Mouse (Mus musculus) right cerebral cortex, postnatal 14 days (tissue): ENCODE results near the gene Cpn1.
"Not testable (repeated sequence)": the region's sequence is repeated elsewhere in the genome, so short reads cannot be mapped to it uniquely, and the experiment has no call there.

ENCODE experiments used
- DNase-seq: peaks from one replicate; pipeline ENCODE4 v3.0.0; 2022

Gene Cpn1

GRCm38 (mm10) chr19:43980711-43981110 is 5.6 kb downstream of the Cpn1 start:
- no peak for DNase-seq

GRCm38 (mm10) chr19:43977799-43978198 is 8.6 kb downstream of the Cpn1 start:
- DNase-seq: no peak

DNA sequence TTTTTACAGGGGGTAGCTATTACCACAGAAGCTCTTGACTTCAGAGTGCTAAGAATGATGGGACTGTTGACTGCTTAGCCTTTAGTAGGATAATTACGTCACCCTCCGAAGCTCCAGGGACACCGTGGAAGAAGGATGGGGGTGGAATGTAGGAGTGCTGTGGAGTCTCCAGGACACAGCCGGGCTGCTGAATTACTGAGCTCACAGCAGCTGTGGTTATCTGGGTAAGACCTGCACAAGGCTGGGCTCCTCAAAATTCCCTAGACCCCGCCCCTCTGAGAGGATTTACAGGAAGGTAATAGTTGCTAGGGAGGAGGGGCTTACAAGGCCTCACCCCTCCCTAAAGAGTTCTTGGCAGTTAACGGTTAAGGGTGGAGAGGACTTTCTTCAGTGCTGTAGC is 9.7 kb downstream of the Cpn1 start:
- DNase-seq: no peak

GRCm38 (mm10) chr19:43974221-43974620 is 12.1 kb downstream of the Cpn1 start:
- no peak for DNase-seq

- DNase-seq: no peak
These were observed 12.6 kb downstream of the Cpn1 start for GRCm38 (mm10) chr19:43973711-43974110.

- DNase-seq: no peak
These were observed 14.2 kb downstream of the Cpn1 start for GRCm38 (mm10) chr19:43972129-43972528.

GRCm38 (mm10) chr19:43968436-43969026 is 17.8 kb downstream of the Cpn1 start:
- DNase-seq: no peak

GRCm38 (mm10) chr19:43966481-43966880 is 19.9 kb downstream of the Cpn1 start:
- DNase-seq: no peak

DNA sequence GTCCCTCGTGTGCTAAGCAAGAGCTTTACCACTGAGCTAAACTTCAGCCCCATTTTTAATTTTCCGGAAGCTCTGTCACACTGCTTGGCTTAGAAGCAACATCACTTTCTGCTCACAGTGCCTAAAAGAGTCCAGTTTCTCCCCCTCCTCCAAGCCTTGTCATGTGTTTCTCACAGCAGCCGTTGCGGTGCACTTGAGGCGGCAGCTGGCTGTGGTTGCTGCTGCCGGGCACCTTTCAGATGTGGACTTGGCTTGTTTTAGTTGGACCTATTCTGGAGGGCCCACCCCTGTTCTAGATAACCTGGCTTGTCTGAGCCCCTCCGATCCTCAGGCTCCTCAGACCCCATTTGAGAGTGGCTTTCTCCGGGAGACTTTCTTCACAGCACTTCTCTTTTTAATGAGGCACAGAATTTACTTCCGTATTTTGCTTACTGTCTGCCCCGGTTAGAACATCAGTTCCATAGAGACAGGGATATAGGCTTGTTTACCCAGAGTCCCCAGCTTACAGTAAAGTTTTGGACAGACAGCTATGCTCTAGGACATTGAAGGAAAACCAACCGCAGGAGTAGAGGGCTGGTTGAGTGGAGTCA is 20.8 kb downstream of the Cpn1 start:
- no peak for DNase-seq

DNA sequence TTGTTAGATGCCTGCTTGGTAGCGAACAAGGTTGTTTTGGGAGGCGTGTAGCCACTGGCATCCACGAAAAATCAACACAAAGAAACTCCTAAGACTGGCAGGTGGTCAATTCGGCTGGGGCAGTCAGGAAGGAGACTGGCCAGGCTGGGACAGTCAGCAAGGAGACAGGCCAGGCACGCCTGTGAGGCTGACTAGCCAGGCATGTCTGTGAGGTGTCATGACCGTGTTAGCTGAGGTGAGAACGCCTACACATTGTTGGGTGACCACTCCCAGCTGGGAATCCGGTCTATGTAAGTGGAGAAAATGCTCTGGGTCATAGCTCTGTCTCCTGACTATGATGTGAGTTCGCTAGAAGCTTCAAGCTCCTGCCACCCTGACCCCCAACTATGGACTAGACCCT is 23.6 kb downstream of the Cpn1 start:
- no peak for DNase-seq

DNA sequence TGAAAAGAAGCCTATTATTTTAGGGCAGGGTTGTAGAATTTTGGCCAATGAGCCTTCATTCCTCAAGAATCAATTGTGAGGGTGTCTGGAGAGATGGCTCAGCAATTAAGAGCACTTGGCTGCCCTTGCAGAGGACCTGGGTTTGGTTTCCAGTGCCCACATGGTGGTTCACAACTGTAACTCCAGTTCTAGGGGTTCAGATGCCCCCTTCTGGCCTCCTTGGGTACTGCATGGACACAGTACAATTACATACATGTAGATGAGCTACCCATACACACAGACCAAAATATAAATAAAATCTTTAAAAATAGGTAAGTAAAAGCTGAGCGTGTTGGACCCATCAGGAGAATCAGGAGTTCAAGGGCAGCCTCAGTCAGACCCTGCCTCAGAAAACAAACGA is 25.2 kb downstream of the Cpn1 start:
- no peak for DNase-seq

DNA sequence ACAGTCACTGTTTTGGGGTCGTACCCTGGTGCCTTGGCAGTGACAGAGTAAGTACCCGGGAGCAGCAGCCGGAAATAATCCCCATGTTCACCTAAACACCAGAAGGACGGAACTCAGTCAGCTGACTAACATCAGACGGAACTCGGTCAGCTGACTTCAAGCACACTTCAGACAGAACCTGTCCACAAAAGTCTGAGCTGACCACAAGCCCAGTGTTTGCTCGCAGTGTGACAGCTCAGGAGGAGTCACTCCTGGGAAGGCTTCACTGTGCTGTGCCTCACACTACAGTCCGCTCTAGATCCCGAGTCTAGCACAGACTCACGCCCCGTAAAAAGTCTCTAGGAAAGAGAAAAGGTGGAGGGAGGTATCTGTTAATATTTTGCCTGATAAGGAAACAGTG is 26.3 kb downstream of the Cpn1 start:
- DNase-seq: no peak

DNA sequence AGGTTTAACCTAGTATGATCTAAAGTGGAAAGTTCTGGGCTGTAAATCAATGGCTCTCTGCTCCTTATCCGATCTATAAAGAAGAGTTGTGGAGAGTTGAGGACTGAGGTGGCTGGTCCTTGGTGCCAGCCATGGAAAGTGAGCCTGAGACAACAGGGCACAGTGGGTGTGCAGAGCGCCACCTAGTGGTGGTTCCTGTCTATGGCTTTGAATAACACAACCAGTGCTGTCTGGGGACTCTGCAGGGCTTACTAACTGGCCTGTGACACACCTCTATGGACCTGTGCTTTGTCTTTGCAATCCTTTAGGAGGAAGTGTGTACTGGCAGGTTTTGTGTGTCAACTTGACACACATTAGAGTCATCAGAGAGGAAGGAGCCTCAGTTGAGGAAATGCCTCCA is 27.2 kb downstream of the Cpn1 start:
- peak; percentile 75 for DNase-seq

- peak; percentile 39 for DNase-seq
These were observed 28.5 kb downstream of the Cpn1 start for GRCm38 (mm10) chr19:43957881-43958280.

DNA sequence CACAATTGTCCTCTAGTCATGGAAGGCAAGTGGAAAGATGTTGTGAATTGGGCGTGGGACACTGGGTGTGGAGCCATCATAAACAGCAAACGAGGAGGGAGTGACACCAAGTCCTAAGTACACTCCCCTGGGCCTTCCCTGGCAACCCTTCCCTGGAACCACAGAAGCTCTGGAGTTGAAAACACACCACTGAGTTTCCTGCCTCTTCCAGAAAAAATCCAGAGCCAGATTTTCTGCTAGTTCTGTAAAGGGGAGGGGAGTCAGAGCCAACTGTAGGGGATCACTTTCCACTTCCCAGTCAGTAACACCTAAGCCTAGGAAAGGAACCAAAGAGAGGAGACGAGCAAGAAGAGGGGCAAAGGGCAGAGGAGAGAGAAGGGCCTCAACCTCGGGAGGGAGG is 29.0 kb downstream of the Cpn1 start:
- no peak for DNase-seq

GRCm38 (mm10) chr19:43955266-43955665 is 31.1 kb downstream of the Cpn1 start:
- no peak for DNase-seq

DNA sequence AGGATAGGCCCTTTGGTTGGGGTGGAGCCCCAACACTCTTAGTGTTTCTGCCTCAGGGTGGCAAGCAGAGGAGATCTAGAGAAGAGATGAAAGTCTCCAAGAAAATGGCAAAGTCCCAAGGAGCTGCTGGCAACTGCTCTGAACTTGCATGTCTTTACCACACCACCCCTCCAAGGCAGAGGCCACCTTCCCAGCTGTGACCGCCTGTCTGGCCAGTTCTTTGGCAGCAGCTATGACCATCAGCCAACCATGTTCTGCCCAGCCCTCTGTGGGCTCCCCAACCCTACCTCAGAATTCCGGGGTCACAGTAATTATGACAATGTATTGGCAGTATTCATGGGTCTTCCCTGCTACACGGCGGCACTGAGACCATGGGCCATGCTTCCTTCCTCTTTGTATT is 31.5 kb downstream of the Cpn1 start:
- DNase-seq: no peak

GRCm38 (mm10) chr19:43952936-43953335 is 33.4 kb downstream of the Cpn1 start:
- not testable (repeated sequence) for DNase-seq

DNA sequence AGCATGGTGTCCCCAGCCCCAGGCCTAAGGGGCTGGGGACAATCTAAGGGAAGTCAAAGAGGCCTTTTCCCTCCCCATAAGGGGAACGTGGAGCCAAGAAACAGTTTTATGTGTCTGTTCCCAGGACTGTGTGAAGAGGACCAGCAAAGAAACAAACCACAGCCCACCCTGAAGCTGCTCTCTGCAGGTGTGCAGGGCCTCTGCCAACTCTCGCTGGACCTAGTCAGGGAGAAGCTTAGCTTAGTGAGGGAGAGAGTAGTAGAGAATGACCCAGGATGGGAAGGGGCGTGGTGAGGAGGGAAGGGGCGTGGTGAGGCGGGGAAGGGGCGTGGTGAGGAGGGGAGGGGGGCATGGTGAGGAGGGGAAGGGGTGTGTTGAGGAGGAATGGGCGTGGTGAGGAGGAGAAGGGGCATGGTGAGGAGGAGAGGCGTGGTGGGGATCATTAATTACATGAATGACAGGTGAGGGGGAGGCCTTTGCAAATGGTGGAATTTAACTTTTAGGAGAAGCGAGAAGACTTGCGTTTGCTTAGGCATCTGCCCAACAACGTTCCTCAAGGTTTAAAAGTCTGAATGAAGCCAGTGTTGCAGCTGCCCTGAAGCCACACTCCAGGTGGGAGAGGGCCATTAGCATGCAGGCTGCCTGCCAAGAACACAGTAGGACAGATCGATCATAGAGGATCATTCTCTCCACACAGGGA is 37.1 kb downstream of the Cpn1 start:
- no peak for DNase-seq

DNA sequence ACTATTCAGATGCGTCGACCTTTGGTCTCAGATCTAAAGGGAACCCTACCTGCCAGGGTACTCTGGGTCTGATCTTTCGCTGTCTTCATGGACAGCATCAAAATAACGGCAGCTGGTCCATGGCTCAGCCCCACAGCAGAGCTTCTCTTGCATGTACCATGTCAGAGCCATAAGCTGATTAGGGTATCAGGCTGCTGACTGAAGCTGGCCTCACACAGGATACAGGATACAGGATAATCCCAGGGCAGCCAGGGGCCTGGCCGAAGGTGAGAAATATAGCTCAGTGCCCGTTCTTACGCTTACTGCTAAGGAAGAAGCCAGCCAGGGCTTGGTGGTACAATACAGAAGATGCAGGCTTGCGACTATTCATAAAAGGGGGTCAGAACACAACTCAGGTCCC is 41.8 kb downstream of the Cpn1 start:
- DNase-seq: no peak

DNA sequence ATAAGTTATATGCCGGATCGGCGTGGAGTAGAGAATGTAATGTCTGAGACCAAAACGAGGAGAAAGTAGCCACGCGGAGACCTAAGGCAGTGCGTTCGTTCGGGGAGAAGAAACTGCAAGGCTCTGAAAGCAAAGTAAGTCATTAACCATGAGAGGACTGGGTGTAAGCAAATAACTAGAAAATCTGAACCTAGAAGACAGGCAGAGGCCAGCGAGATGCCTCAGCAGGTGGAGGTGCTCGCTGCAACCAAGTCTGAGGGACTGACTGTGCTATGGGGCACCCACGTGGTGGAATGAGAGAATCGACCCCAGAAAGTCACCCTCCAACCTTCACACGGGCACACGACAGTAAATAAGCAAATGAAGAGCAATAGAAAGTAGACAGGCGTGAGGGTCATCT is 43.3 kb downstream of the Cpn1 start:
- DNase-seq: no peak

GRCm38 (mm10) chr19:43939769-43940689 is 46.3 kb downstream of the Cpn1 start, which contains the start of gene Dnmbp:
Dnmbp (minus strand) TSS chr19:43940191.
- peak; percentile 89 for DNase-seq

- no peak for DNase-seq
These were observed 47.1 kb downstream of the Cpn1 start for GRCm38 (mm10) chr19:43939171-43939768.
